ENCODE assay signal across 8 mouse cellular contexts in genomic region chr10:94943846-94944690, GRCm38 (mm10). TPM values are rescaled to one million over a fixed set of nuclear protein-coding genes. Genes with fewer than 3 reads are reported as not detected.
DNase-seq lines count a peak whose midpoint lies in the region; ATAC-seq and TF ChIP-seq lines count a peak whose summit lies in the region.

No protein-coding gene starts in this region.

- TF ChIP-seq CTCF in cerebellum, adult 2 months (IDR thresholded peaks at IDR 0.05; ENCODE audit: borderline replicate concordance, insufficient read depth, low read depth, low read length), result peak; percentile 21; the same call in 1 of the 2 replicates

- peak overlapping the region; percentile 82 for H3K4me3 ChIP-seq in cerebellum, adult 2 months (replicated peaks; ENCODE audit: insufficient read depth, low read depth, low read length)
- H3K4me3 ChIP-seq in hindbrain, embryonic 13.5 days, result peak overlapping the region; percentile 81

- no peaks in the 10 kb centered on the region; the same call in 1 of the 2 replicates for H3K27me3 ChIP-seq in cerebellum, adult 2 months (ENCODE audit: control insufficient read depth, insufficient read depth, low read length)
- 0 out of 2 replicates have a peak, but pooled peaks cover 12% of the 10 kb centered on the region for H3K27me3 ChIP-seq in hindbrain, embryonic 13.5 days

- H3K9ac ChIP-seq in hindbrain, embryonic 13.5 days, result peak overlapping the region; percentile 92

- H3K36me3 ChIP-seq in hindbrain, embryonic 13.5 days, result no peaks in the 10 kb centered on the region

- ATAC-seq in hindbrain, embryonic 13.5 days (ENCODE audit: low FRiP score), result peak; percentile 25

- H3K4me1 ChIP-seq in cerebellum, adult 2 months (ENCODE audit: control insufficient read depth, insufficient read depth, low read length), result peaks cover 9% of the 10 kb centered on the region
- H3K4me1 ChIP-seq in hindbrain, embryonic 13.5 days (replicated peaks), result peaks cover 58% of the 10 kb centered on the region

- H3K27ac ChIP-seq in cerebellum, adult 2 months (ENCODE audit: insufficient read depth, low read length), result no peak overlapping the region
- peak overlapping the region; percentile 96 for H3K27ac ChIP-seq in hindbrain, embryonic 13.5 days

- H3K4me2 ChIP-seq in hindbrain, embryonic 13.5 days, result peak overlapping the region; percentile 84

- WGBS in cerebellum, adult 2 months, result under 1% methylated on average over 108 of the region's 110 CpGs
- WGBS in hindbrain, embryonic 13.5 days, result under 1% methylated on average over 82 of the region's 110 CpGs

- intact Hi-C loops in left cerebral cortex, postnatal 36 days (cut with DNase I), result loop anchor here (5.0 kb wide), 2 partner anchors 117 to 257 kb away; partner anchors contain the start of gene Cep83

- TF ChIP-seq POLR2A in cerebellum, adult 2 months (IDR thresholded peaks at IDR 0.05; ENCODE audit: borderline replicate concordance, insufficient read depth, low read length), result no peak

- no peaks in the 10 kb centered on the region for H3K9me3 ChIP-seq in hindbrain, embryonic 13.5 days

- DNase-seq in MN1 (ENCODE audit: low spot score) (peak; percentile 83), adipocyte (ENCODE audit: low spot score) (no peak)
- peak; percentile 48 to 69 for DNase-seq in cerebellum, adult 2 months
- DNase-seq in frontal cortex, postnatal 10 days (ENCODE audit: low spot score in 2 of 2), result peak; percentile 52 to 72
- peak; percentile 57 to 75 for DNase-seq in left cerebral cortex, postnatal 36 days (ENCODE audit: low spot score in 2 of 2)
- DNase-seq in mesoderm, embryonic 11.5 days (ENCODE audit: low read depth, low spot score), result peak; percentile 51
- peak; percentile 29 to 43 for DNase-seq in right cerebral cortex, postnatal 36 days (ENCODE audit: low spot score in 2 of 2)

RNA-seq across cellular contexts. Expression of gene Plxnc1, which starts 0.6 kb away (rescaled TPM):
- polyA plus RNA-seq in cerebellum, adult 2 months (2012; rRNA removed), result 8.2 and 8.3 TPM in 2 replicates
- polyA plus RNA-seq in hindbrain, embryonic 13.5 days (2015; fragmentation: Nextera tagmentation; extraction: Ambion mirVana), result 6.8 and 7.3 TPM in 2 replicates
- 10 to 100 TPM; 37.2 to 47.8 TPM for total RNA-seq in left cerebral cortex, postnatal 36 days (2021)
